Mouse (Mus musculus): ENCODE results near the gene Rnf123.

GRCm38 (mm10) chr9:108099619-108100018 is 16.5 kb upstream of the Rnf123 start:
- no peak for TF ChIP-seq EP300 (IDR thresholded peaks at IDR 0.05; ENCODE audit: low read depth)
- no peak for TF ChIP-seq CTCF (IDR thresholded peaks at IDR 0.05; ENCODE audit: low read depth)

Data from heart, postnatal 0 days (tissue).